Mouse (Mus musculus) inflammation-experienced regulatory T-cells, adult 6 months (primary cell): Measurements from ENCODE around the gene Ccdc194. TPM values are rescaled to one million over a fixed set of nuclear protein-coding genes. Genes with fewer than 3 reads are reported as not detected.

Source experiments
- ATAC-seq: one replicate; pipeline ENCODE4 v1.8.0; 2017
- polyA plus RNA-seq, 3 experiments: library from polyadenylated mRNA; unstranded; fragments of 100-300 nt; shearing (Covaris generic); gene quantifications; one replicate each; pipeline ENCODE4 v1.2.1; 2017

Gene Ccdc194
- polyA plus RNA-seq, 3 experiments from 2014 or later: not detected

DNA sequence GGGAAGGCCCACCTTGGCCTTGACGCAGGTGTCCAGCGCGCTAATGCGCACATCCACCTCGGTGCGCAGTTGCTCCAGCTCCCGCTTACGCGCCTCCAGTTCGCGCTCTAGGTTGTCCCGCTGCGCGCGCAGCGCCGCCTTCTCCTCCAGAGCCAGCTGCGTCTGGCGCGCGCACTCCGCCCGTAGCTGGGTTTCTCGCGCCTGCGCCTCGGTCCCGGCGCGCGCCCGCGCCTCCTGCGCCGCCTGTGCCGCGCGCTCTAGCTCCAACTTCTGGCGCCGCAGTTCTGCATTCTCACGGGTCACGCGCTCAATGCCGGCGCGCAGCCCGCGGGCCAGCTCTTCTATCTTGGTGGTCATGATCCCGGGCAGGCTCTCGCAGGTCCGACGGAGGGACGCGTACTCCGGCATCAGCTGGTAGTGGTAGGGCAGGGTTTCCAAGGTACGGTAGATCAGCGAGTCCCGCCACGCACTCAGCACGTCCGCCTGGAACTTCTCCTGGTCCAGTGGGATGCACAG, 17.9 kb downstream of the Ccdc194 start:
- ATAC-seq: no peak

DNA sequence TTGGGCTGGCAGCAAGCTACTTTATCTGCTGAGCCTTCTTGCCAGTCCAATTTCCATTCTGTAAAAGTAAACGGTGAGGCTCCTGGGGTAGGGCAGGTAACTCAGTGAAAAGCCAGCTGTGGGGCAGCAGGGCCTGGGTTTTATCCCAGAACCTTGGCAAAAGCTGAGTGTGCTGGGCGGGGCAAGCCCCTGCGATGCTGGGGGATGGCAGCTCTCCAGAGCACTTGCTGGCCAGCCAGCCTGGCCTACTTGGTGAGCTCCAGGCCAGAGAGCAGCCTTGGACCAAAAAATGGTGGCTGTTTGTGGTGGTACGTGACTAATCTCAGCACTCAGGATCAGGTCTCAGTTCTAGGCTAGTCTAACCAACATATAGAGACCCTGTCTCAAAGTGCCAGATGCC, 19.5 kb downstream of the Ccdc194 start:
- ATAC-seq: no peak

DNA sequence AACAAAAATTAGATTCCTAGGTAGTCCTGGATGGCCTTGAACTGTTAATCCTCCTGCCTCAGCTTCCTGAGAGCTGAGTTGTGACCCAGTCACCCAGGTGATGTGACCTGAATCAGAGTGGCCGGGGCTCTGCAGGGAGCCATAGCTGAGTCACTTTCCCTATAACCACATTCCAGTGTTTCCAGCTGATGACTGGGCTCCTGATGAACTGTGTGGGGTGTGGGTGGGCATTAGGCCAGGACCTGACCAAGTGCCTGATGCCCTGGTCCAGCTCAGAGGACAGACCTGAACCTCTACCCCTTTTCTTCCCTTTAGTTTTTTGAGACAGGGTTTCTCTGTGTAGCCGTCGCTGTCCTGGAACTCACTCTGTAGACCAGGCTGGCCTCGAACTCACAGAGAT, 20.2 kb downstream of the Ccdc194 start:
- no peak for ATAC-seq

DNA sequence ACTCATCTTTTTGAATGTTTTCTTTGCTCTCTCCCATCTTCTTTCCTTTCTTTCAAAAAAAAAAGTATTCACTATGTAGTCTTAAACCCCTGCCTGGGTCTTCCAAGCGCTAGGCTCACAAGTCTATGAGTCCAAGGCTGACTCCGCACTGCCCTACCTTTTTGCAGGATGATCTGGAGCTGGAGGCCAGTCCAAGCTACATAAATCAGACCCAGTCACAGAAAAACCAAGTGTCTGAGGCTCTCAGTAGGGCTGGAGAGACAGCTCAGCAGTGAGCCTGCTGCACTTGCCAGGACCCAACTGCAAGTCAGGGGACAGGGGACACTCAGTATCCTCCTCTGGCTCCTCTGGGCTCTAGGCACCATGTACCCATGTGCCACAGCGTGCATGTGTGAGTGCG, 21.2 kb downstream of the Ccdc194 start:
- ATAC-seq: no peak

DNA sequence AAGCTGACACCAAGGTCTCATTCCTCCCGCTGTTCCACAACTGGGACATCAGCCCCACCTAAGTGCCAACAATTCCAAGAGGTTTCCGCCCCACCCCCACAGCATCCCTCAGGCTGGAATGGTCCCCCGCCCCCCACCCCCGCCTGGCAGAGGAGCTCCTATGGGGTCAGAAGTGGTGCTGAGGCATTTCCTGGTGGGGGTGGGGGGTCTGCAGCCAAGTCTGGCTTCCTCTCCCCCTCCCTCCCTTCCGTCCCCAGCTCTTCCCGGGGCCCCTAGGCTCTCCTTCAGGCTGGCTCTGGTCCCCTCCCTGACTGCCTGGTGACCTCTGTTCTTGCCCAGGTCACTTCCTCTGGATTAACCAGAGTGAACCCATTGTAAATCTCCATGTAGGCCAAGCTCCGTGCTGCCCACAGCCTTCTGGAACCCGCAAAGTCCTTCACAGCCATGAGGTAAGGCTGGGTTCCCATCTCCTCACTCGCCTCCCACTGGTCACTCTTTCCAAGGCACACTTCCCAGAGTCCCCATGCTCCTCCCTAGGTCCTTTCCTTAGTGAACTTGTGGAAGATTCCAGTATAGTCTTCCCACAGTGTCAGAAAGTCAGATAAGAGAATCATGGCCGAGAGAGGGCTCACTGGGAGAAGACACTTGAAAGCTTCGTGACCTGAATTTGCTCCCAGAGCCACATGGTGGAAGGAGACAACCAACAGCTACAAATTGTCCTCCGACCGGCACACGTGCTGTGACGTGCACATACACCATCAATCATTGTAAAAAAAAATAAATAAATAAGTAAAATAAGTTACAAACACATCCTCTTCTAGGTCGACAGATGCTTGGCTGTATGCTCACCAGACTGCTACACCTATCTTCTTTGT, 26.5 kb downstream of the Ccdc194 start:
- ATAC-seq: no peak

DNA sequence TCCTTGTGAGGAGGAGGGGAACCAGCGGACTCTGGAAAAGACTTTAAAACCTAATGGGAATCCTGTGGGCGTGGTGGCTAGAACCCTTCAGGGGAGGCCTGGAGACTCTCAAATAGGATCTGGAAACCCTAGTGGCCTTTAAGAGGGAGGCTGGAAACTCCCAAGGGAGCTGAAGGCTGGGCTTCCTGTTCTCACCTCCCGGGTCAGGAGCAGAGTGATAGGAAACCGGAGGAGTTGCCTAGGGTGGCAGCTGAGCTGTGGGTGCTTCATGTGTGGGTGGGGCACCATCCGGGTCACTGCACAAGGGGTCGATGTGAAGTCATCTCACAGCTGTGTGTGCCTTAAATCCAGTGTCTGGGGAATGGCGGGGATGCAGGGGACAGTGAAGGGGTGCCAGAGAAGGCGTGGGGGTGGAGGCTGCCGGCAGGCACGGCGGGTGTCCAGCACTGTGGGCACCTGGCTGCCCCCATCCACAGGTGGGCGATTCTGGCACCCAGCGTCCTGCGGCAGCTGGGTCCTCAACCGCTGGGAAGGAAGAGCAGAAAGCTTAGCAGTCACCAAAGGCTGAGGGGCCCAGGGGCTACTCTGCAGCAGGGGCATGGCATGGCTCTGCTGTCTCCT, 27.5 kb downstream of the Ccdc194 start:
- ATAC-seq: no peak

DNA sequence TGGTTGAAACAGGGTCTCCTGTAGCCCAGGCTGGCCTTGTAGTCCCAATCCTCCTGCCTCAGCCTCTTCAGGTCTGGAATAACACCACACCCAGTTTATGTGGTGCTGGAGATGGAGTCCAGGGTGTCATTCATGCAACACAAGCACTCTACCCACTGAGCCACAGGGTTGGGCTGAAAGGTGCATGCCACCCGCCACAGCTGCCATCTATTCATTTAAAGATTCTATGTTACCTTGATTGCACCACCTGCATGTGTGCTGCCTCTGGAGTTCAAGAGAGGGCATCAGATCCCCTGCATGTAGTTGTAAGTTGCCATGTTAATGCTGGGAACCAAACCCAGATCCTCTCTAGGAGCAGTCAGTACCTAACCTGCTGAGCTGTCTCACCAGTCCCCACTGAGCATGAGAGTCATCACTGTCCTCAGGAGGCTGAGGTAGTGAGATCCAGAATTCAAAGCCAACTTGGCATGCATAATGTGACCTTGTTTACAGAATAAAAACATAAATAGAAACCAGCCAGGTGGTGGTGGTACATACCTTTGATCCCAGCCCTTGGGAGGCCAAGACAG, 28.4 kb downstream of the Ccdc194 start:
- ATAC-seq: no peak

DNA sequence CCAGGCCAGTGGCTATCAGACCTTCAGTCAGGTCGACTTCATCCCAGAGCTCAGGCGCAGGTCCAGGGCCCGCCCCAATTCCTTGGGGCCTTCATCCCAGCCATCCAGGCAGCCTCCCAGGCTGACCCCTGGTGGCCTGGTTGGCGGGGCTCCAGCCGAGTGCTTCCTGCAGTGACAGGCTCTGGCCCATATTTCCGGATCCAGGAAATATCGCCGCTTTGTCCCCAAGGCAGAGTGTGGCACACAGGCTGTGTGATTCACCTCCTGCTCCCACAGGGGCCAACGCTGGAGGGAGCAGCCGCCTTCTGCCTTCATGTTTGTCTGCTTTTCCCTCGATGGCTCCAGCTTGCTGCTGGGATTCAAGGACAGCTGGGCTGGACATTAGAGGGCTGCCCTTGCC, 29.0 kb downstream of the Ccdc194 start:
- ATAC-seq: no peak

DNA sequence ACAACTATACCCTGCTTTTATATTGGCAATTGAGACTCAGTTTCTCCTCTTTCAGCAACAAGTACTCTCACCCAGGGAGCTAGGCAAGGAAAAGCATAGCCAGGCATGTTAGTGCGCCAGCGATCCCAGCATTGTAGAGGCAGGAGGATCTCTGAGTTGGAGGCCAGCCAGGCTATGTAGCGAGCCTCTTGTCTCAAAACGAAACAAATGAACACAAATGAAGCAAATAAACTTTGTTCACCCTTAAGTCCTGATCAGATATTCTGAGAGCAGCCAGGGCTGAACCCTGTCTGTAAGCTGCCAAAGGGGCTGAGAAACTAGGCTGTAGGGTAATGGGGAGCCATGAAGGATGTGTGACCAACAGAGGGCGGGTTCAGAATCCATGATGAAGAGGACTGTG, 29.7 kb downstream of the Ccdc194 start:
- ATAC-seq: no peak

DNA sequence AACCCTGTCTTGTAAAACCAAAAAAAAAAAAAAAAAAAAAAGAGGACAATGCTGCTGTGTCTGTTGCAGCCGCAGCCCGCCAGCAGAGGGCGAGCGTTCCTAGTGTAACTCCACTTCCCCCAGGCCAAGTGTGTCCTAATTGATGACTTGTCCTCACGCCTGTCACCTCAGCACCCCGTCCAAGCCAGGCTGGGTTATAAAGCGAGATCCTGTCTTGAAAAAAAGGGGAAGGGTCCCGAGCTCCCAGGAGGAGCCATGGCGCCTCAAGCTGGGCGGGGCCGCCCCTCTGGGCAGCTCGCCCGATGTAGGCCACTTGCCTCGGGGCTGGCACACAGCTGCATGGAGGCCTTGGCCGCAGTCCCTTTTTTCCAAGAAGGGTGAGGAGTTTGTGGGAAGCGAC, 30.5 kb downstream of the Ccdc194 start:
- peak; percentile 69 for ATAC-seq

DNA sequence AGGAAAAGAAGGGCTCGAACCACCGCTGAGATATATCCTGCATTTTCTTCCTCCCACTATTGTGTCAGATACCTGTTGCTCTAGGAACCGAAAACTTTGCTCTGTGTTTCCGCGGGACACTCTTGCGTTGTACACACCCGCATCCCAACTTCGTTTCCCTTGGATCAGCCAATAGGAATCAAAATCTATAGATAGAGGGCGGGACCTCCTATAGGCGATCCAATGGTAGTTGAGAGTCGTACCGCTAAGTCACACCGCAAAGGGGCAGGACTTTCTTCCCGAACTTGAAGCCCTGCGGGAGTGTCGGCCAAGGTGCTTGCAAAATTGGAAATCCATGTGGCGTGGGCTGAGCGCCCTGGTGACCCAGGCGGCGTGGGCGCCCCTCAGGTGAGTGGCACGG, 37.1 kb downstream of the Ccdc194 start:
- peak; percentile 88 for ATAC-seq

DNA sequence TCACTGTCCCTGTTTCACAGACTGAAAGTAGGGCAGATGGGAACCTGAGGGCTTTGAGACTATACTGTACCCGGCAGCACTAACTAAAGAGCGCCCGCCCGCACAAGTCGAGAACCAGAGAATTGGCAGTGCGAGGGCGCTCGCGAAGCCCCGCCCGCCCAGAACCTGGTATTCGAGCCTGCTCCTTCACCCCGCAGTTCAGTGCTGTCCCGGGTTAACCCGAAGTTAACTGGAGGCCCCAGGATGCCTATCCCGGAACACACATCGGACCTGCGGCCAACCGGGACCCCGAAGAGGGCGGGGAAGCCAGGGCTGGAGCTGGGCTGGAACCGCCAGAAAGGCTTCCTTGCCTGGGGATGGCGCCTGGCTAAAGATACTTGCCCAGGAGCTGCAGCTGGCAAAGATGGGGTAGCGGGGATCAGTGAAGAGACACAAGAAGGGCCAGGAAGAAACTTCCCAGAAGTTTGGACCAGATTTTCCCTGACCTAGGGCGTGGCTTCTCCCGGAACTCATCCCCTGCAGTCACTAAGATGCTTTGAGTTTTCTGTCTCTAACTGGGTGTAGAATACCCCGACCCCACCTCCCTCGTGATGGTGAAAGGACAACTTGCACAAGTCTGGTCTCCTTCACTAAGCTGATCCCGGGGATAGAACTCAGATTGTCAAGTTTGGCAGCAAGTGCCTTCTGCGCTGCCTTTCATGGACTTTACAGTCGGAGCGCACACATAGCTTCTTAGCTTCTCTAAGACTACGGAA, 37.6 kb downstream of the Ccdc194 start, which contains the start of gene Gtpbp3:
TSS of gene Gtpbp3 (plus strand) at position 413 of the 755 bp plus-strand sequence.
- ATAC-seq: peak; percentile 37

DNA sequence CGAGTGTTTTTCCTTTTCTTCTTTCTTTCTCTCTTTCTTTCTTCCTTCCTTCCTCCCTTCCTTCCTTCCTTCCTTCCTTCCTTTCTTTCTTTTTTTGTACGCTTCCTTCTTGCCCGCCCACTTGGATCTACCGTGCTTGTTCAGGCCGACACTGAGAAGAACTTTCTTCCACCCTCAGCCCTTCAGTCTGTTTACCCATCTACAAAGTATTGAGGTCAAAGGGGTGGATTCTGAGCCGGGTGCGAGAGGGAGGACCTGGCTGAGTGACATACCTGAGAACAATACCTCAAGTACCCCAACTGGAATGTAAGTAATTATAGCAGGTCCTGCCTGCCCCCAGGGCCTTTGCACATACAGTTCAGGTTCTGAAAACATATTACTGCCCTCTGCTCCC, 39.4 kb downstream of the Ccdc194 start:
- no peak for ATAC-seq

DNA sequence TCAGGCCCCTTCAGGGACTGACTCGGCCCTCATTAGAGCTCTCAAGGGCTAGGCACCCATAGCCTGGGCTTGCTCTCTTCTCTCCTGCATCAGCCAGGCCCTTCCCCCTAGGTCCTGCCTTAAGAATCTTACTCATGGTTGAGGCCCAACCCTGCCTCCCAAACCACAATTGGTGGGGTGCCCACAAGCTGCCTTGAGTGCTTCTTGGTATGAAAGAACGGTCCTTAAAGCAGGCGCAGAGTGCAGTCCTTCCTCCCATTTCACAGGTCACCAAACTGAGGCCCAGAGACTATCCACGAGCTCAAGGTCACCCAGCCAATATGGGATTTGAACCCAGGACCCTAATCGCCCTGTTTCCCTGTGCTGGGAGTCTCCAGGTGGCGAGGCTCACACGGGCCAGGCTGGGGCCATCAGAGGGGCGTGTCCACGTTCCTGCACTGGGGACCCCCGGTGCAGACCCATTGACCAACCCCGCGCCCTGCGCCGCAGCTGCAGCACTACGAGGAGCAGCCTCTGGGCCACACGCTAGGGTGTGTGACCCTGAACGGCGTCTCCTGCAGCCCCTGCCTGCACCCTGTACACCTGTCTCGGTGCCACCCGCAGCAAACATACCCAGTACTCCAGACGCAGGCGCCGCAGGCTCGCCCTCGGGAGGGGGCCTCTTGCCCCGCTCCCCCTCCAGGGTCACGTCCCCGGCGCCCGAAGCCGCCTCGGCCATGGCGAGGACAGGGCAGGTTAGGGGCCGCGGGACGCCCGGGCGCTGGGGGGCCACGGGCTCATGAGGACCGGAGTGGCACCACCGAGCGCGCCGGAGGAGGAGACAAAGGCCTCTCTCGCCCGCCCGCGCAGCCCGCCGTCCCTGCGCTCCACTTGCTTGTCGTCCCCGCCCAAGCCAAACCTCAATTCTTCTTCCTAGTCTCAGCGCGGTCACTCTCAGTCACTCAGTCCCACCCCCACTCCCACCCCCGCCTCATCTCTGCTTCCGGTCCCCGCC, 40.1 kb downstream of the Ccdc194 start, which contains the start of gene Ano8:
TSS of gene Ano8 (minus strand) at position 822 of the 994 bp plus-strand sequence.
- peak; percentile 66 for ATAC-seq

DNA sequence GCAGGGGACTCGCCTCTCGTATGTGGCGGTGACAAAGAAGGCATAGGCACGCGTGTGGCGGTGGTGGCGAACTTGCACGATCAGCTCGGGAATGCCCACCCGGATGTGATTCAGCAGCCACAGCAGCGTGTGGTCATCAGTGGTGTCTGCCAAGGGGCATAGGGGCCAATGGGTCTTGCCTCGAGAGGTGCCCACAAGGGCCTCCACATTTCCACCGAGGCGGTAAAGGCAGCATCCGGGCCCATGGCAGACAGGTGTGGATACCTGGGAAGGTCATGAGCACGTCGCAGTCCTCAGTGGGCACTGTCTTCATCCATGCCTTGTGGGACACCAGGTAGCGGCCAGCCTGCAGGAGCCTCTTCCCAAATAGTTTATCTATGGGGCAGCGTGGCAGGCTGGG, 40.8 kb downstream of the Ccdc194 start:
- ATAC-seq: no peak

DNA sequence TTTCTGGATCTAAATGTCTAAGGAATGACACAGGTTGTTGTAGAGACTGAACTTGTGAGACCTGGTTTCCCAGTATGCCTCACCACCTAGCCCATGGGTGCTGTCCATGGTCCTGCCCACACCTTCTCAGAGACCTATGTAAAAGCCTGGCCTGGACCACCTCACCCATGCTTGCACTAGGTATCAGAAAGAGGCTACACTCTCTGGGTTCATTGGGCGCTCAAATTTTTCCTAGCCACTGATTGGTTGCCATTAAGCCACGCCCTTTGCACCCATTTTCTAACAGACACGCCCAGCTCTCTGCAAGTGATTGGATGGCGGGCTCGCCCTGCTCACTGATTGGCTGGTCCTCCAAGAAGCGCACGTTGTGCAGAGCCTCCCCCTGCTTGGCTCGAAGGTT, 41.6 kb downstream of the Ccdc194 start:
- ATAC-seq: no peak

DNA sequence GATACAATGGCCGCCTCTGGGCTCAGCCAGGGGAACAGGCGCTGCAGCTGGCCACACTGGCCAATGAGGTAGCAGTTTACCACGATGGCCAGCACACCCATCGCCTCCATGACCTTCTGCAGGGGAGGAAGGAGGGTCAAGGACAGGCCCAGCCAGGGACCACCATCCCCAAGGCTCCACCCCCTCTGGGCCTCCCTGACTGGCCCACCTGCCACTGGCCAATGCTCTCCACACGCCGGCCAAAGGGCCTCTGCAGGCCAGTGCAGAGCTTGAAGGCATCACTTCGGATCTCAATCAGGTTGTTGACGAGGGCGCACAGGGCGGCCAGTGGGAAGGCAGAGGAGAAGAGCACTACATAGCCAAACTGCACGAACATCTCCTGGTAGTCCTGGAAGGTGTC, 46.6 kb downstream of the Ccdc194 start:
- ATAC-seq: no peak

DNA sequence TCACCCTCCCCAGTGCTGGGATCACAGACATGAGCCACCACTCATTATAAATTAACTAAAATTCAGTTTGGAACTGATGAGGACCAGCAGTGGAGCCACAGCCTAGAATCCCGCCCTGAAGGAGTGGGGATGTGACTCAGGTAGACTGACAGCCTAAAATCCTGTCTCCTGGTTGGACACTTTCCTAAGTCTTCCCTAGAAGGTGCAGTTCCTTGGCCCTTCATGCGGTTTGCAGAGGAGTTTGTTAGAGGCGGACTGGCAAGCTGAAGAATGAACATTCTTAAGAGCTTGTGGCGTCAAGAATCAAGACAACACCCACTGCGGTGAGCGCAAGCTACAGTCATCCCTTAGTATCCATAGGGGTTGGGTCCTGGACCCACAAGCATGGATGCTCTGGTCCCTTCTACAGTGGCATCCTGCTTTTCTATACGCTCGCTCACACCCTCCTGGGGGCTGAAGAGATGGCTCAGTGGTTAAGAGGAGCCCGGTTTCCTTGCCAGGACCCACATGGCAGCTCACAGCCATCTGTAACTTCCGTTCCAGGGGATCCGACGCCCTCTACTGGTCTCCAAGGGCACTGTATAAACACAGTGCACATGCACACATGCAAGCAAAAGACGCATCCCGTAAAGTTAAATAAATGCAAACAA, 48.2 kb downstream of the Ccdc194 start:
- no peak for ATAC-seq

DNA sequence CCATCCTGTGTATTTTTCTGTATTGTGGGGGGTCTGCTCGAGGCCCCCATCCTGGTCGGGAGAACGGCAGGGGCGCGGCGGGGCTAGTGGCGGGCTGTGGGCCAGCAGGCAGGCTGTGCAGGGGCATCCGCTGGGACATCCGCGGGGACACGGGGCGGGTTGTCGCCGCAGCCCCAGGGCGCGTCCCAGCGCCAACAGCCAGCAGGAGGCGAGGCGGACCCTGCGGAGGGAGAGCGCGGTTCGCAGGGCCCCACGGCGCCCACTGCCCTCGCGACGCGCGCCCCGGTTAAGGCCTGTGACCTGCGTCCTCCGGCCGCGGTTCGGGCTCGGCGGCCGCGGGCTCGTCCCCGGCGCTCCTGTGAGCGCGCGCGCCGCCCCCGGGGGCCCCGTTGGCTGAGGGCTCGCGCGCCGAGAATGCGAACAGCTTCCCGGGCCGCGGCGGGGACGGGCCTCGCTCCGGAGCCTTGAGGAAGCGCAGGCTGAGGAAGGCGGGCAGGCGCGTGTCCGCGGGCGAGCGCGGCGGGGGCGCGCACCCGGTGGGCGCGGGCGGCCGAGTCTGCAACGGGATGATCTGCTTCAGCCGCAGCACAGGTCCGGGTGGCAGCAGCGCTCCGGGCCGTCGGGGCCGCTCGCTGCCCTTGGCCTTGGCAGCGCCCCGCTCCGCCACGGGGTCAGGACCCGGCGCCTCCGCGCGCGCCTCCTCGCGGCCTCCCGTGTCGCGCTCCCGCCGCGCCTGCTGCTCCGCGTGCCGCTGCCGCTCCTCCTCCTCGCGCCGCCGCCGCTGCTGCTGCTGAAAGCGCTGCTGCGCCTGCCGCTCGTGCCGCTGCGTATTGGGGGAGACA, 49.2 kb downstream of the Ccdc194 start:
- peak; percentile 74 for ATAC-seq

DNA sequence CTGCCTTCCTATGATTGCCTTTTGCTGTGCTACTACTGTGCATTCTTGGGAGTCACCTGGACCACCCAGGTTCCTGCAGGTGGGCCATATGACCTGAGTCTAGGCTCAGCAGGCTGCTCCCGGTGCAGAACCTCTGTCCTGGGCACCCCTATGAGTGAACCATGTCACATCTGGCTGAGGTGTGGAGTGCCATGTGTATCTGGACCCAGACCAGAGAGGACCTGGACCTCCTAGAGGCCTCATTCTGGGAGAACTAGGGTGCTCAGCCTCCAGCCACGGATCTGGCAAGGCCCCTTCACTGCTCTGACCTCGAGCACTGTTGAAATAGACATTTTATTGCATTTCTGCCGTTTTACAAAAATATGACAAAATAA, 49.8 kb downstream of the Ccdc194 start:
- ATAC-seq: no peak
